Mouse (Mus musculus) kidney, embryonic 15.5 days (tissue): ENCODE measurements around the gene Mmgt1. TPM values are rescaled to one million over a fixed set of nuclear protein-coding genes. Genes with fewer than 3 reads are reported as not detected.

Experiments used
- ATAC-seq: fragments of 200-750 bp; cut with Nextera tagmentation; replicated peaks from 2 replicates; pipeline ENCODE4 v1.8.0; 2017; ENCODE audit warnings: moderate TSS enrichment; ENCODE audit not compliant: low FRiP score
- H3K27ac ChIP-seq: fragments of 300-500 bp; sonication (generic); 2 replicates; pipeline ENCODE4 v1.5.1; 2015; ENCODE audit warnings: mild to moderate bottlenecking, inconsistent platforms
- H3K27me3 ChIP-seq: fragments of 300-500 bp; sonication (generic); 2 replicates; pipeline ENCODE4 v1.6.1; 2015; ENCODE audit warnings: inconsistent platforms
- H3K36me3 ChIP-seq: fragments of 300-500 bp; sonication (generic); 2 replicates; pipeline ENCODE4 v1.6.1; 2015; ENCODE audit warnings: inconsistent platforms
- H3K4me1 ChIP-seq: fragments of 300-500 bp; sonication (generic); 2 replicates; pipeline ENCODE4 v1.6.1; 2015; ENCODE audit warnings: inconsistent platforms
- H3K4me2 ChIP-seq: fragments of 300-500 bp; sonication (generic); 2 replicates; pipeline ENCODE4 v1.6.1; 2015; ENCODE audit warnings: moderate library complexity, mild to moderate bottlenecking, inconsistent platforms
- H3K4me3 ChIP-seq: fragments of 300-500 bp; sonication (generic); replicated peaks from 2 replicates; pipeline ENCODE4 v1.5.1; 2015; ENCODE audit warnings: mild to moderate bottlenecking, inconsistent platforms
- H3K9ac ChIP-seq: fragments of 300-500 bp; sonication (generic); 2 replicates; pipeline ENCODE4 v1.6.1; 2015; ENCODE audit warnings: mild to moderate bottlenecking, inconsistent platforms
- H3K9me3 ChIP-seq: fragments of 300-500 bp; sonication (generic); replicated peaks from 2 replicates; pipeline ENCODE4 v1.6.1; 2016; ENCODE audit warnings: inconsistent platforms
- WGBS: fragments of 180-500 bp; shearing (Covaris S2); methylation state at CpG from one replicate; pipeline ENCODE4 v1.1.7; 2015; ENCODE audit warnings: mixed read lengths; 5-methylcytosine and 5-hydroxymethylcytosine counted together
- microRNA-seq: library from miRNA; unstranded; fragments of <30 nt; microRNA quantifications from one replicate; pipeline ENCODE4, GENCODE M21; 2016
- polyA plus RNA-seq: library from polyadenylated mRNA; unstranded; fragments of >200 nt; fragmentation: Nextera tagmentation; extraction: Ambion mirVana; gene quantifications from 2 replicates; pipeline ENCODE4 v1.2.1, GENCODE M21; 2015

Mmgt1 gene
- polyA plus RNA-seq, 1 experiment from 2014 or later: 26.4 TPM

- no peak overlapping the region for H3K27ac ChIP-seq
- no peaks in the 10 kb centered on the region for H3K36me3 ChIP-seq
- no peaks in the 10 kb centered on the region for H3K9me3 ChIP-seq
- H3K27me3 ChIP-seq: no peaks in the 10 kb centered on the region
- H3K4me1 ChIP-seq: no peaks in the 10 kb centered on the region
- H3K4me3 ChIP-seq: no peak overlapping the region
- H3K4me2 ChIP-seq: no peak overlapping the region
- ATAC-seq: no peak
- 21% methylated on average over 6 of the region's 6 CpGs for WGBS
- H3K9ac ChIP-seq: no peak overlapping the region
Observed at GRCm38 (mm10) chrX:56572465-56572864, 25.4 kb downstream of the Mmgt1 start.

GRCm38 (mm10) chrX:56553584-56553983 is 44.3 kb downstream of the Mmgt1 start:
- 76% methylated on average over 3 of the region's 3 CpGs for WGBS
- Histone ChIP-seq H3K36me3 (no peaks in the 10 kb centered on the region), H3K4me2 (no peak overlapping the region), H3K27me3 (no peaks in the 10 kb centered on the region), H3K9me3 (no peaks in the 10 kb centered on the region), H3K4me3 (no peak overlapping the region), H3K9ac (no peak overlapping the region), H3K4me1 (no peaks in the 10 kb centered on the region), H3K27ac (no peak overlapping the region)
- no peak for ATAC-seq

- Histone ChIP-seq H3K4me1 (no peaks in the 10 kb centered on the region), H3K36me3 (no peaks in the 10 kb centered on the region), H3K9ac (no peak within 1 kb of the TSS), H3K27ac (no peak within 1 kb of the TSS), H3K27me3 (no peaks in the 10 kb centered on the region), H3K4me3 (no peak within 1 kb of the TSS), H3K4me2 (no peak within 1 kb of the TSS), H3K9me3 (no peaks in the 10 kb centered on the region)
- 88% methylated on average over 7 of the region's 7 CpGs for WGBS
- no peak for ATAC-seq
Observed at GRCm38 (mm10) chrX:56549506-56549905, 48.4 kb downstream of the Mmgt1 start, which contains the start of gene Gm648. TSS of gene Gm648 (minus strand) at chrX:56549606.

GRCm38 (mm10) chrX:56537162-56537561 is 60.7 kb downstream of the Mmgt1 start:
- Histone ChIP-seq H3K27me3 (no peaks in the 10 kb centered on the region), H3K4me3 (no peak overlapping the region), H3K36me3 (no peaks in the 10 kb centered on the region), H3K9me3 (no peaks in the 10 kb centered on the region), H3K4me1 (no peaks in the 10 kb centered on the region), H3K27ac (no peak overlapping the region), H3K9ac (no peak overlapping the region), H3K4me2 (no peak overlapping the region)
- ATAC-seq: no peak
- WGBS: 52% methylated on average over 4 of the region's 4 CpGs

Small RNA genes lying within 50 kb of the gene (microRNA-seq; reads per million reads assigned to microRNA genes)
- gene Mir5116: not detected

Other genes with a start within 250 kb of the Mmgt1 start
- gene Smim10l2a, start 223.5 kb downstream of the Mmgt1 start, polyA plus RNA-seq: 6.7 and 7.6 TPM in 2 replicates
- 2.3 and 3.2 TPM in 2 replicates for gene Gm2174, start 150.1 kb downstream of the Mmgt1 start, polyA plus RNA-seq
- gene Ints6l, start 143.2 kb downstream of the Mmgt1 start, polyA plus RNA-seq: 28.0 and 29.1 TPM in 2 replicates
- not detected in 2 replicates for gene Gm10477, start 73.3 kb downstream of the Mmgt1 start, polyA plus RNA-seq
- gene Gm648, start 48.5 kb downstream of the Mmgt1 start, polyA plus RNA-seq: not detected in 2 replicates
- gene Slc9a6, start 11.7 kb upstream of the Mmgt1 start, polyA plus RNA-seq: 11.3 and 11.8 TPM in 2 replicates
- 89.6 and 89.8 TPM in 2 replicates for gene Fhl1, start 133.7 kb upstream of the Mmgt1 start, polyA plus RNA-seq
- 2.0 and 2.5 TPM in 2 replicates for gene Map7d3, start 224.3 kb upstream of the Mmgt1 start, polyA plus RNA-seq